14 mouse cellular contexts compared by ENCODE assay signal in the genomic region with DNA sequence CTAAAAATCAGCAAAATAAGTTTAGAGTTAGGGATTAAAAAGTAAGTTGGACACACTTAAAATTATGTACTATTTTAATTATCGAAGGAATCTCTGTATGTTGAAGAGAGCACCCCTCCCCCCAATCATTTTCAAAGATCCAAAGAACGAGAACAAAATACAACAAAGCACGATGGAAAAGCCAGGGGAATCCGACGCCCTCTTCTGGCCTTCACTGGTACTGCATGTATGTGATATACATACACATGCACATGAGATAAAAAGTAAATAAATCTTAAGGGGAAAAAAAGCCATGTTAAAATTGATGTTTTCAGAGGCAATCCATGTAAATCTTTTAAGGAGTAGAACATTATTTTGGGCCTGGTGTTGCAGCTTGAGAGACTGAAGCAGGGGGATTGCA.
DNase-seq lines count a peak whose midpoint lies in the region; ATAC-seq and TF ChIP-seq lines count a peak whose summit lies in the region.
"Had no signal": no experiment of that assay in that cellular context is flagged by ENCODE, and none has a peak within 500 bp of the region (broad histone marks: within the 10 kb centered on the region; RNA-seq: fewer than 3 reads in every experiment).

No protein-coding gene starts in this region.

- no peaks in the 10 kb centered on the region for H3K4me1 ChIP-seq in heart, adult 2 months (ENCODE audit: control insufficient read depth, insufficient read depth, low read length)
- no peaks in the 10 kb centered on the region for H3K4me1 ChIP-seq in liver, postnatal 0 days (ENCODE audit: insufficient read depth)
- H3K4me1 ChIP-seq: intestine, embryonic 15.5 days; limb, embryonic 15.5 days had no signal

- no peak for ATAC-seq in liver, postnatal 0 days
- ATAC-seq in megakaryocyte, adult 5-6 weeks (ENCODE audit: poor library complexity, severe bottlenecking) = no peak
- ATAC-seq in inflammation-experienced regulatory T-cells, adult 6 months = no peak
- ATAC-seq: intestine, embryonic 15.5 days had no signal

- H3K36me3 ChIP-seq in heart, adult 2 months (ENCODE audit: control insufficient read depth, insufficient read depth, low read length) = no peaks in the 10 kb centered on the region
- no peaks in the 10 kb centered on the region for H3K36me3 ChIP-seq in liver, postnatal 0 days (replicated peaks; ENCODE audit: insufficient read depth, low read length)
- H3K36me3 ChIP-seq: intestine, embryonic 15.5 days; limb, embryonic 15.5 days; midbrain, embryonic 12.5 days had no signal

- 33% methylated on average over 5 of the region's 5 CpGs for WGBS in heart, adult 2 months
- WGBS in liver, postnatal 0 days (ENCODE audit: insufficient replicate concordance) = 40% methylated on average over 5 of the region's 5 CpGs

- H3K4me2 ChIP-seq in liver, postnatal 0 days (ENCODE audit: low read depth, low read length) = no peak overlapping the region
- H3K4me2 ChIP-seq: intestine, embryonic 15.5 days; limb, embryonic 15.5 days; midbrain, embryonic 12.5 days had no signal

- peaks cover 3% of the 10 kb centered on the region; the same call in 1 of the 2 replicates for H3K9me3 ChIP-seq in liver, postnatal 0 days (ENCODE audit: low read length)
- H3K9me3 ChIP-seq: intestine, embryonic 15.5 days; limb, embryonic 15.5 days; midbrain, embryonic 12.5 days had no signal

- no peak overlapping the region for H3K9ac ChIP-seq in heart, adult 2 months (ENCODE audit: low read depth, low read length)
- H3K9ac ChIP-seq in liver, postnatal 0 days (replicated peaks) = no peak overlapping the region
- H3K9ac ChIP-seq: intestine, embryonic 15.5 days; limb, embryonic 15.5 days; midbrain, embryonic 12.5 days had no signal

- no peak overlapping the region for H3K4me3 ChIP-seq in heart, adult 2 months
- no peak overlapping the region for H3K4me3 ChIP-seq in liver, postnatal 0 days (ENCODE audit: low read depth, low read length)
- H3K4me3 ChIP-seq: intestine, embryonic 15.5 days; limb, embryonic 15.5 days; midbrain, embryonic 12.5 days had no signal

- intact Hi-C loops in heart, adult 2 months (cut with DNase I) = no loop called here
- intact Hi-C loops in heart, postnatal 36 days (cut with DNase I) = no loop called here

- peak; percentile 51 for TF ChIP-seq CTCF in heart, adult 2 months (IDR thresholded peaks at IDR 0.05)
- TF ChIP-seq CTCF in liver, postnatal 0 days (IDR thresholded peaks at IDR 0.05; ENCODE audit: low read depth) = peak; percentile 45

- TF ChIP-seq EP300 in heart, adult 2 months (IDR thresholded peaks at IDR 0.05; ENCODE audit: insufficient read depth, low read depth, low read length) = no peak
- TF ChIP-seq EP300 in liver, postnatal 0 days (IDR thresholded peaks at IDR 0.05; ENCODE audit: low read depth) = no peak

- no peak for DNase-seq in heart, adult 2 months
- no peak for DNase-seq in heart, postnatal 36 days
- DNase-seq in liver, postnatal 0 days = no peak
- no peak for DNase-seq in liver
- peak; percentile 1 for DNase-seq in 3T3-L1 (ENCODE audit: low read depth, low spot score)
- peak; percentile 50 for DNase-seq in R1 (ENCODE audit: low read depth, low spot score)
- DNase-seq: cerebellum, postnatal 36 days; spleen, adult 18-20 months; thymus, adult 2 months had no signal

- no peak for TF ChIP-seq POLR2A in heart, adult 2 months (IDR thresholded peaks at IDR 0.05; ENCODE audit: insufficient read depth, low read depth, low read length)

- no peak overlapping the region for H3K27ac ChIP-seq in heart, adult 2 months
- H3K27ac ChIP-seq in liver, postnatal 0 days (ENCODE audit: low read depth) = no peak overlapping the region
- H3K27ac ChIP-seq: intestine, embryonic 15.5 days; limb, embryonic 15.5 days; midbrain, embryonic 12.5 days had no signal

- H3K27me3 ChIP-seq in heart, adult 2 months (ENCODE audit: control insufficient read depth, insufficient read depth, low read length) = no peaks in the 10 kb centered on the region
- no peaks in the 10 kb centered on the region for H3K27me3 ChIP-seq in liver, postnatal 0 days (ENCODE audit: insufficient read depth, low read length)
- H3K27me3 ChIP-seq: intestine, embryonic 15.5 days; limb, embryonic 15.5 days; midbrain, embryonic 12.5 days had no signal

- no peaks in the 10 kb centered on the region for H3K79me2 ChIP-seq in heart, adult 2 months (replicated peaks; ENCODE audit: control insufficient read depth, insufficient read depth, low read length)

Comparison
In these comparisons a context has a peak if more than half of its experiments do, and no peak if none do; other contexts are left out.
1. DNase-seq: peak in 3T3-L1 (single experiment) and R1 (single experiment); none in heart, adult 2 months (0 of 2), heart, postnatal 36 days (0 of 2), liver, postnatal 0 days (single experiment) and liver (single experiment).